Mouse (Mus musculus): Measurements from ENCODE around the gene Ppp2r2d. TPM values are rescaled to one million over a fixed set of nuclear protein-coding genes. Genes with fewer than 3 reads are reported as not detected.

Ppp2r2d gene
- polyA plus RNA-seq (2015; fragmentation: Nextera tagmentation; extraction: Ambion mirVana), result 37.7 and 39.1 TPM in 2 replicates

DNA sequence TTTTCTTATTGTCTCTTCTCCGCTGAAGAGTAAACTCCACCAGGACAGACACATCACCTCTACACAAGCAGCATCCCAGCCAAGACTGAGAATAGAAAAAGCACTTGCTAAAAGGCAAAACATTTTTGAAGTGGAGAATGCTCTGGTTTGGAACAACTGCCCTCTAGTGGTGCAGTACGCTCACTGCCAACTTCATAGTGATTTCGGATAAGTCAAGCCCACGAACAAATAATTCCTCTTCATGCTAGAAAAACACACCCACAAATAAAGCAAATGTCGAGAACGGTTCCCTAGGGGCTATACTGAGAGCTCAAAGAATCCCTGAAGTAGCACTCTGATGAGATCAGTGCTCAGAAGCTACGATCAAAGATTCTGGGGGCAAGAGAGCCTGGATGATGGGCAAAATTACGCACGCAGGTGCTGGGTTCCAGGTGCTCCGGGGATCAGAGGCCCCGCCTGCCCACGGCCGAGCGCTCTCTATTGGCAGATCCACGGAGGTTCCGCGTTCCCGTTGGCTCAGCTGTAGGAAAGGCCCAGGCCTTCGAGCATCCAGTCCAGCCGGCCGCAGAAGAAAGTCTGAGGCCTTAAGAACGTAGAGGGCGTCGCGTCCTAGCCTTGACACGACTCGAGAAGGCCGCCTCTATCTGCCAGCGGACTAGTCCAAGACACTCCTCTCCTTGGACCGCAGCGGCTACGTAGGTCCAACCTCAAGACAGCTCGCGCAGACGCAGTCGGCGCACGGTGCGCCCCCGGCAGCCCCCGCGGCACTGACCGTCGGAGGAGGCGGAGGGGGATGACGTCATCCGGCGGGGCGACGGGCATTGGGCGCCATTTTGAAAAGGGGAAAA is at the start of gene Ppp2r2d, which contains the start of gene Mapk1ip1:
Ppp2r2d (plus strand) TSS at position 536 of the 848 bp plus-strand sequence.
Mapk1ip1 (minus strand) TSS at position 730 of the 848 bp plus-strand sequence.
- ATAC-seq (ENCODE audit: insufficient number of reproducible peaks, low FRiP score, low TSS enrichment, low read depth), result peak; percentile 90

GRCm38 (mm10) chr7:138803386-138803785 is 42.5 kb upstream of the Ppp2r2d start:
- Histone ChIP-seq H3K4me2 (replicated peaks) (no peak overlapping the region), H3K9ac (no peak overlapping the region), H3K36me3 (no peaks in the 10 kb centered on the region), H3K9me3 (replicated peaks) (no peaks in the 10 kb centered on the region), H3K27ac (replicated peaks) (no peak overlapping the region), H3K4me1 (no peaks in the 10 kb centered on the region), H3K4me3 (replicated peaks) (no peak overlapping the region), H3K27me3 (peaks cover 5% of the 10 kb centered on the region; the same call in 1 of the 2 replicates)
- ATAC-seq (ENCODE audit: insufficient number of reproducible peaks, low FRiP score, low TSS enrichment, low read depth), result no peak
- WGBS, result 28% methylated on average over 4 of the region's 4 CpGs

More for the DNA sequence above, at the start of gene Ppp2r2d, which contains the start of gene Mapk1ip1:
- Histone ChIP-seq H3K4me2 (replicated peaks) (peak within 1 kb of the TSS; percentile 80), H3K9ac (peak within 1 kb of the TSS; percentile 83), H3K27ac (replicated peaks) (peak within 1 kb of the TSS; percentile 97), H3K27me3 (no peaks in the 10 kb centered on the region), H3K9me3 (replicated peaks) (no peaks in the 10 kb centered on the region), H3K4me3 (replicated peaks) (peak within 1 kb of the TSS; percentile 76), H3K36me3 (no peaks in the 10 kb centered on the region), H3K4me1 (peaks cover 44% of the 10 kb centered on the region)
- WGBS, result under 1% methylated on average over 50 of the region's 51 CpGs

DNA sequence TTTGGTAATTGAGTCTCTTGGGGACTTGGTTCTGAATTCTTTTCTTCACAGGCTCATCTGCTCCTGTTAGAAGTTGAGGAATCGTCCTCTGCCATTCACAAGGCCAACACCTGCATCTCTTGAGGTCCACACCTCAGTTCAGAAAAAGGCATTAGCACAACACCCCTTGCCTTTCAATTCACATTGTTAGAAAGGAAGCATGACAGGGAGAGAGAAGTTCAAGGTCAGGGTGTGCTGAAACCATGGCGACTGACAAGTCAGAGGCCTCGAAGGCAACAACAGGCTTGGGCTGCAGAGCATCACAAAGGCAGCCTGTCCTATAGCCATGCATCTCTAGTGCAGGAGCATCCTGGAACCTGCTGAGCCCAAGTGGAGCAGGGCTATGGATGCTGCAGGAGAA is 38.7 kb upstream of the Ppp2r2d start:
- no peaks in the 10 kb centered on the region for H3K4me1 ChIP-seq
- no peak overlapping the region for H3K4me2 ChIP-seq (replicated peaks)
- H3K27me3 ChIP-seq, result peaks cover 5% of the 10 kb centered on the region; the same call in 1 of the 2 replicates
- H3K9me3 ChIP-seq (replicated peaks), result no peaks in the 10 kb centered on the region
- no peaks in the 10 kb centered on the region for H3K36me3 ChIP-seq
- WGBS, result 80% methylated on average over 3 of the region's 3 CpGs
- ATAC-seq (ENCODE audit: insufficient number of reproducible peaks, low FRiP score, low TSS enrichment, low read depth), result no peak
- no peak overlapping the region for H3K9ac ChIP-seq
- no peak overlapping the region for H3K27ac ChIP-seq (replicated peaks)
- H3K4me3 ChIP-seq (replicated peaks), result no peak overlapping the region

- H3K4me2 ChIP-seq (replicated peaks), result no peak overlapping the region
- no peak overlapping the region for H3K9ac ChIP-seq
- no peaks in the 10 kb centered on the region for H3K27me3 ChIP-seq
- ATAC-seq (ENCODE audit: insufficient number of reproducible peaks, low FRiP score, low TSS enrichment, low read depth), result no peak
- H3K36me3 ChIP-seq, result no peaks in the 10 kb centered on the region
- 0 out of 2 replicates have a peak, but pooled peaks cover 6% of the 10 kb centered on the region for H3K4me1 ChIP-seq
- 62% methylated on average over 11 of the region's 11 CpGs for WGBS
- H3K27ac ChIP-seq (replicated peaks), result no peak overlapping the region
- H3K4me3 ChIP-seq (replicated peaks), result no peak overlapping the region
- no peaks in the 10 kb centered on the region for H3K9me3 ChIP-seq (replicated peaks)
Measured at GRCm38 (mm10) chr7:138813213-138813875, 32.5 kb upstream of the Ppp2r2d start.

- 57% methylated on average over 4 of the region's 4 CpGs for WGBS
Measured at GRCm38 (mm10) chr7:138818314-138818713, 27.6 kb upstream of the Ppp2r2d start.

GRCm38 (mm10) chr7:138824423-138824822 is 21.5 kb upstream of the Ppp2r2d start:
- H3K4me1 ChIP-seq, result no peaks in the 10 kb centered on the region
- no peak overlapping the region for H3K27ac ChIP-seq (replicated peaks)
- WGBS, result 80% methylated on average over 6 of the region's 6 CpGs
- no peaks in the 10 kb centered on the region for H3K36me3 ChIP-seq
- H3K9ac ChIP-seq, result no peak overlapping the region
- no peaks in the 10 kb centered on the region for H3K9me3 ChIP-seq (replicated peaks)
- no peaks in the 10 kb centered on the region for H3K27me3 ChIP-seq
- no peak overlapping the region for H3K4me2 ChIP-seq (replicated peaks)
- ATAC-seq (ENCODE audit: insufficient number of reproducible peaks, low FRiP score, low TSS enrichment, low read depth), result no peak
- H3K4me3 ChIP-seq (replicated peaks), result no peak overlapping the region

More at GRCm38 (mm10) chr7:138818314-138818713, 27.6 kb upstream of the Ppp2r2d start:
- H3K4me3 ChIP-seq (replicated peaks), result no peak overlapping the region
- H3K4me1 ChIP-seq, result 0 out of 2 replicates have a peak, but pooled peaks cover 4% of the 10 kb centered on the region
- H3K27ac ChIP-seq (replicated peaks), result no peak overlapping the region
- no peak overlapping the region for H3K9ac ChIP-seq
- H3K36me3 ChIP-seq, result no peaks in the 10 kb centered on the region
- no peak overlapping the region for H3K4me2 ChIP-seq (replicated peaks)
- no peaks in the 10 kb centered on the region for H3K27me3 ChIP-seq
- no peak for ATAC-seq (ENCODE audit: insufficient number of reproducible peaks, low FRiP score, low TSS enrichment, low read depth)
- no peaks in the 10 kb centered on the region for H3K9me3 ChIP-seq (replicated peaks)

DNA sequence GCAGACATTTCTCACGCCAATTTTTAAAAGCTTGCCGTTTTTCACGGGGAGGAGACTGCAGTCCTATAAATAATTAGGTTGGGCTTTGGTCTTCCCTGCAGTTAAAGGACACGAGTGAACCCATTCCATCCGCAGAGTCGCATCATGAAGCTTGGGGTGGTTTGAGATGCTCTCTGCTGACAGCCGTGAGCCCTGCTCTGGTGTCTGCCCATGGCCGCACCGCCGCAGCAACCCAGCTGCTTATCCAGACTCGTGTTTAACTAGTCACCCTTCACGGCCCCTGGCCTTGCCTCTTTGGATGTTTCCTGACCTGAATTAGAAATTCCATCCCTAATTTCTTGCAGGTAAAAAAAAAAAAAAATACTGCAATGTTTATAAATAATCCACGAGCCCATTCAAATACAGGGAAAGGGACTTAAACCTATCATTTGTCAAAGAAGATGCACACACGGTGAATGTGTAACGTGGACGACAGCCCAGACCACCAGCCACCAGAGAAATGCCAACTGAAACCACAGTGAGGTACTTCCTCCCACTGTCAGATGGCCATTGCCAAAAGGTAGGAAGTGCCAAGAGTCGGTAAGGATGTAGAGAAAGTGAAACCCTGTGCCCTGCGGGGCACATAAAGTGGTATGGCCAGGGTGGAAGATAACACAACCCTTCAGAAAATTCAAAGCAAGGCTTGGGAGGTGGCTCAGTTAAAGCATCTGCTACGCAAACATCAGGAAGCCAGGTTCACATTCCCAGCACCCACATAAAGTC is 20.7 kb upstream of the Ppp2r2d start:
- Histone ChIP-seq H3K27me3 (no peaks in the 10 kb centered on the region), H3K36me3 (no peaks in the 10 kb centered on the region), H3K4me3 (replicated peaks) (no peak overlapping the region), H3K27ac (replicated peaks) (no peak overlapping the region), H3K9me3 (replicated peaks) (no peaks in the 10 kb centered on the region), H3K9ac (no peak overlapping the region), H3K4me2 (replicated peaks) (no peak overlapping the region), H3K4me1 (no peaks in the 10 kb centered on the region)
- ATAC-seq (ENCODE audit: insufficient number of reproducible peaks, low FRiP score, low TSS enrichment, low read depth), result no peak
- 78% methylated on average over 19 of the region's 19 CpGs for WGBS

DNA sequence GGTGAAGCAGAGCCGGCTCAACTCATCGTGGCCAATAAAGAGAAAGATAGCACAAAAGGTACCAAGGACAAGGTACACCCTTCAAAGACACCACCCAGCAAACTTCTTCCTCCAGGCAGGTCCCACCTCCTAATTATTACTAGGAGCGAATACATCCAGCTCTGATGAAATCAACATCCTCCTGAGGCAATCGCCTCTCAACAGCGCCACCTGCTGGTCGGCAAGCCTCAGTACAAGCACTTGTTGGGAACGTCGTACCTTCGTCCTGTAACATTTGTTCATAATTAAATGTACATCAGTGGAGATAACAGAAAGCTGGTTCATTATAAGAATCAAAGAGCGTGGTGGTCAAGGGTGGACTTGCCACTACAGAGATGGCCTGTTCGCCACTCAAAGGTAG is 18.1 kb upstream of the Ppp2r2d start:
- no peak overlapping the region for H3K9ac ChIP-seq
- WGBS, result 15% methylated on average over 11 of the region's 11 CpGs
- ATAC-seq (ENCODE audit: insufficient number of reproducible peaks, low FRiP score, low TSS enrichment, low read depth), result no peak
- no peak overlapping the region for H3K4me2 ChIP-seq (replicated peaks)
- no peaks in the 10 kb centered on the region for H3K27me3 ChIP-seq
- no peak overlapping the region for H3K27ac ChIP-seq (replicated peaks)
- no peaks in the 10 kb centered on the region for H3K36me3 ChIP-seq
- H3K9me3 ChIP-seq (replicated peaks), result no peaks in the 10 kb centered on the region
- H3K4me1 ChIP-seq, result no peaks in the 10 kb centered on the region
- no peak overlapping the region for H3K4me3 ChIP-seq (replicated peaks)

- no peak overlapping the region for H3K4me3 ChIP-seq (replicated peaks)
- H3K4me2 ChIP-seq (replicated peaks), result no peak overlapping the region
- H3K9me3 ChIP-seq (replicated peaks), result no peaks in the 10 kb centered on the region
- peaks cover 11% of the 10 kb centered on the region for H3K36me3 ChIP-seq
- H3K4me1 ChIP-seq, result no peaks in the 10 kb centered on the region
- WGBS, result 86% methylated on average over 3 of the region's 3 CpGs
- H3K9ac ChIP-seq, result no peak overlapping the region
- no peaks in the 10 kb centered on the region for H3K27me3 ChIP-seq
- no peak overlapping the region for H3K27ac ChIP-seq (replicated peaks)
- no peak for ATAC-seq (ENCODE audit: insufficient number of reproducible peaks, low FRiP score, low TSS enrichment, low read depth)
Measured at GRCm38 (mm10) chr7:138835028-138835427, 10.9 kb upstream of the Ppp2r2d start.

DNA sequence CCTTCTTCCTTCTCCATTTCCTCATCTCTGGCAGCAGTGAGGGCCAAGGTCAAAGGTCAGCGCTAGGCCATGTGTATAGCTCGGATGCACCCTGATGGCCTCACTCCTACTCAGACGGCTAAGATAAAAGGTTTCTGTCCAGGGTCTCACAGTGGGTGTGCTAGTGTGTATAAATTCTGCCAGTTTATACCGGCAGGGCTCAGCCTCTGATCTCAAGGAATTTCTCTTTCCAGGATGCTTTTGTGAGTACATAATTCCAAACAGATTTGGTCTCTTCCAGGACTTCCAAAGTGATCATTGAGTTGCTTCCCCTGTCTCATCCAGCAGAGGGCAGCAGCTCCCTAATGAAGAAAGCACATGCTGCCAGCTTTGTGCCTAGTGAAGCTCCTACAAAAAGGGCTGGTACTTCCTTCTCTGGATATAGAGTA is 5.3 kb upstream of the Ppp2r2d start:
- 0 out of 2 replicates have a peak, but pooled peaks have one; percentile 25 for ATAC-seq (ENCODE audit: insufficient number of reproducible peaks, low FRiP score, low TSS enrichment, low read depth)

More for the DNA sequence above, 5.3 kb upstream of the Ppp2r2d start:
- Histone ChIP-seq H3K36me3 (peaks cover 11% of the 10 kb centered on the region), H3K4me1 (peaks cover 21% of the 10 kb centered on the region), H3K9ac (no peak overlapping the region), H3K9me3 (replicated peaks) (no peaks in the 10 kb centered on the region), H3K27ac (replicated peaks) (no peak overlapping the region), H3K4me2 (replicated peaks) (no peak overlapping the region), H3K27me3 (no peaks in the 10 kb centered on the region), H3K4me3 (replicated peaks) (no peak overlapping the region)
- WGBS, result 26% methylated on average over 4 of the region's 4 CpGs
